Mouse (Mus musculus) bone marrow macrophage, adult 2 months (primary cell): ENCODE results near the gene Atpaf1. TPM values are rescaled to one million over a fixed set of nuclear protein-coding genes. Genes with fewer than 3 reads are reported as not detected.

ENCODE experiments used
- H3K27ac ChIP-seq: 2 replicates; pipeline ENCODE4 v1.5.1; 2012; ENCODE audit warnings: low read depth, low read length; ENCODE audit not compliant: insufficient read depth
- H3K4me1 ChIP-seq: 2 replicates; pipeline ENCODE4 v1.6.1; 2012; ENCODE audit warnings: low read length; ENCODE audit not compliant: control insufficient read depth, insufficient read depth
- H3K4me3 ChIP-seq: 2 replicates; pipeline ENCODE4 v1.5.1; 2012; ENCODE audit warnings: mild to moderate bottlenecking, low read length, moderate library complexity; ENCODE audit not compliant: insufficient read depth
- CTCF ChIP-seq: IDR thresholded peaks from 2 replicates; pipeline ENCODE4 v1.5.1; 2012; ENCODE audit warnings: low read depth, mild to moderate bottlenecking, low read length, moderate library complexity
- POLR2A ChIP-seq: IDR thresholded peaks from 2 replicates; pipeline ENCODE4 v1.6.1; 2012; ENCODE audit warnings: mild to moderate bottlenecking, low read depth, low read length, borderline replicate concordance
- polyA plus RNA-seq: library from polyadenylated mRNA; stranded (reverse); fragments of >200 nt; gene quantifications from 2 replicates; pipeline ENCODE4 v1.2.4, GENCODE M21; 2012; ENCODE audit not compliant: missing spikeins, insufficient read depth, insufficient read length

The Atpaf1 gene
- polyA plus RNA-seq, 1 experiment, result 15.4 TPM

GRCm38 (mm10) chr4:115795360-115795759 is 10.7 kb downstream of the Atpaf1 start:
- Histone ChIP-seq H3K4me1 (no peaks in the 10 kb centered on the region), H3K4me3 (no peak overlapping the region), H3K27ac (no peak overlapping the region)
- no peak for TF ChIP-seq CTCF
- no peak for TF ChIP-seq POLR2A

- TF ChIP-seq POLR2A, result no peak
- no peak for TF ChIP-seq CTCF
- Histone ChIP-seq H3K27ac (no peak overlapping the region), H3K4me1 (no peaks in the 10 kb centered on the region), H3K4me3 (no peak overlapping the region)
These were observed 15.4 kb downstream of the Atpaf1 start for GRCm38 (mm10) chr4:115799981-115800380.

- Histone ChIP-seq H3K4me3 (no peak overlapping the region), H3K4me1 (no peaks in the 10 kb centered on the region), H3K27ac (no peak overlapping the region)
- TF ChIP-seq POLR2A, result no peak
- no peak for TF ChIP-seq CTCF
These were observed 27.7 kb downstream of the Atpaf1 start for GRCm38 (mm10) chr4:115812326-115812725.

- H3K27ac ChIP-seq, result no peak overlapping the region
- TF ChIP-seq CTCF (no peak), POLR2A (no peak)
- no peak overlapping the region for H3K4me3 ChIP-seq
- H3K4me1 ChIP-seq, result no peaks in the 10 kb centered on the region
These were observed 31.0 kb downstream of the Atpaf1 start for GRCm38 (mm10) chr4:115815606-115816005.

- no peak overlapping the region for H3K4me3 ChIP-seq
- H3K4me1 ChIP-seq, result peaks cover 43% of the 10 kb centered on the region
- H3K27ac ChIP-seq, result no peak overlapping the region
- TF ChIP-seq CTCF (no peak), POLR2A (no peak)
These were observed 35.6 kb downstream of the Atpaf1 start for GRCm38 (mm10) chr4:115820199-115820598.

GRCm38 (mm10) chr4:115820944-115821343 is 36.3 kb downstream of the Atpaf1 start:
- Histone ChIP-seq H3K27ac (no peak overlapping the region), H3K4me1 (peaks cover 49% of the 10 kb centered on the region), H3K4me3 (no peak overlapping the region)
- TF ChIP-seq CTCF (no peak), POLR2A (no peak)

- peaks cover 49% of the 10 kb centered on the region for H3K4me1 ChIP-seq
- peak overlapping the region; percentile 25 for H3K27ac ChIP-seq
- TF ChIP-seq POLR2A (no peak), CTCF (no peak)
- no peak overlapping the region for H3K4me3 ChIP-seq
These were observed 36.8 kb downstream of the Atpaf1 start for GRCm38 (mm10) chr4:115821431-115821830.

- H3K4me1 ChIP-seq, result peaks cover 52% of the 10 kb centered on the region
- peak overlapping the region; percentile 96 for H3K27ac ChIP-seq
- H3K4me3 ChIP-seq, result no peak overlapping the region
- TF ChIP-seq CTCF (no peak), POLR2A (no peak)
These were observed 37.3 kb downstream of the Atpaf1 start for GRCm38 (mm10) chr4:115821928-115822327.

GRCm38 (mm10) chr4:115824178-115824577 is 39.6 kb downstream of the Atpaf1 start:
- peaks cover 60% of the 10 kb centered on the region for H3K4me1 ChIP-seq
- H3K27ac ChIP-seq, result peak overlapping the region; percentile 96
- H3K4me3 ChIP-seq, result no peak overlapping the region
- TF ChIP-seq POLR2A (no peak), CTCF (no peak)

GRCm38 (mm10) chr4:115825271-115825670 is 40.7 kb downstream of the Atpaf1 start:
- peaks cover 71% of the 10 kb centered on the region for H3K4me1 ChIP-seq
- TF ChIP-seq CTCF (no peak), POLR2A (no peak)
- H3K4me3 ChIP-seq, result no peak overlapping the region
- H3K27ac ChIP-seq, result peak overlapping the region; percentile 96

GRCm38 (mm10) chr4:115827066-115827465 is 42.5 kb downstream of the Atpaf1 start:
- H3K4me3 ChIP-seq, result peak overlapping the region; percentile 93; the same call in 1 of the 2 replicates
- TF ChIP-seq POLR2A (no peak), CTCF (no peak)
- H3K27ac ChIP-seq, result peak overlapping the region; percentile 61
- H3K4me1 ChIP-seq, result peaks cover 72% of the 10 kb centered on the region

- TF ChIP-seq CTCF, result no peak
- TF ChIP-seq POLR2A, result no peak
- peak overlapping the region; percentile 93 for H3K4me3 ChIP-seq
- peak overlapping the region; percentile 61 for H3K27ac ChIP-seq
- peaks cover 69% of the 10 kb centered on the region for H3K4me1 ChIP-seq
These were observed 42.9 kb downstream of the Atpaf1 start for GRCm38 (mm10) chr4:115827535-115827887.
